Comparison of ENCODE assay signal across 17 mouse cellular contexts in genomic region chr9:78623301-78623747, GRCm38 (mm10). TPM values are rescaled to one million over a fixed set of nuclear protein-coding genes. Genes with fewer than 3 reads are reported as not detected.
DNase-seq lines count a peak whose midpoint lies in the region; ATAC-seq and TF ChIP-seq lines count a peak whose summit lies in the region.
"Had no signal": no experiment of that assay in that cellular context is flagged by ENCODE, and none has a peak within 500 bp of the region (broad histone marks: within the 10 kb centered on the region; RNA-seq: fewer than 3 reads in every experiment).

No protein-coding gene starts in this region.

- H3K36me3 ChIP-seq in CH12.LX (replicated peaks in 1 of 2; ENCODE audit: control insufficient read depth in 1 of 2, insufficient read depth in 1 of 2, low read length in 1 of 2), result no peaks in the 10 kb centered on the region
- no peaks in the 10 kb centered on the region for H3K36me3 ChIP-seq in stomach, embryonic 14.5 days (ENCODE audit: control insufficient read depth, insufficient read depth, low read length)
- H3K36me3 ChIP-seq: heart, embryonic 15.5 days had no signal

- no peak overlapping the region for H3K9ac ChIP-seq in CH12.LX (ENCODE audit: insufficient read depth, low read depth)
- no peak overlapping the region for H3K9ac ChIP-seq in stomach, embryonic 14.5 days (replicated peaks; ENCODE audit: low read depth, low read length)
- H3K9ac ChIP-seq: heart, embryonic 15.5 days; hindbrain, embryonic 14.5 days had no signal

- no peak overlapping the region for H3K4me3 ChIP-seq in CH12.LX (replicated peaks in 1 of 3; ENCODE audit: low read depth in 2 of 3, low read length in 2 of 3, poor library complexity in 1 of 3)
- H3K4me3 ChIP-seq in stomach, embryonic 14.5 days (ENCODE audit: low read depth, low read length), result no peak overlapping the region
- H3K4me3 ChIP-seq: heart, embryonic 15.5 days had no signal

- WGBS in stomach, embryonic 14.5 days, result 67% methylated on average over 10 of the region's 10 CpGs

- in situ Hi-C loops in CH12.LX (cut with MboI; ENCODE audit: low pct_ligation_motif_present, low pct_unique_long_range_greater_than_20kb, low sequenced_read_pairs), result no loop called here

- H3K4me2 ChIP-seq in CH12.LX (ENCODE audit: insufficient read depth, low read depth, poor library complexity, severe bottlenecking), result no peak overlapping the region
- H3K4me2 ChIP-seq in stomach, embryonic 14.5 days (replicated peaks; ENCODE audit: low read depth, low read length), result no peak overlapping the region
- H3K4me2 ChIP-seq: heart, embryonic 15.5 days; hindbrain, embryonic 14.5 days; liver, embryonic 11.5 days had no signal

- 0 out of 2 replicates have a peak, but pooled peaks have one; percentile 33 for TF ChIP-seq EP300 in CH12.LX (IDR thresholded peaks at IDR 0.05; ENCODE audit: low read length)

- TF ChIP-seq POLR2A in CH12.LX (IDR thresholded peaks at IDR 0.05; ENCODE audit: low read depth, low read length), result no peak

- no peaks in the 10 kb centered on the region for H3K9me3 ChIP-seq in CH12.LX (replicated peaks; ENCODE audit: low read length)
- no peaks in the 10 kb centered on the region for H3K9me3 ChIP-seq in stomach, embryonic 14.5 days (ENCODE audit: control insufficient read depth, low read depth, low read length)
- H3K9me3 ChIP-seq: heart, embryonic 15.5 days had no signal

- TF ChIP-seq RAD21 in CH12.LX (IDR thresholded peaks at IDR 0.05; ENCODE audit: low read depth, low read length), result no peak

- H3K79me2 ChIP-seq in CH12.LX (replicated peaks; ENCODE audit: control insufficient read depth, extremely low read depth, insufficient read depth, poor library complexity, severe bottlenecking), result no peaks in the 10 kb centered on the region

- peak; percentile 25 to 32 for DNase-seq in left cerebral cortex, adult 9 months (ENCODE audit: low spot score in 2 of 2)
- DNase-seq in left cerebral cortex, postnatal 4 days, result no peak
- no peak for DNase-seq in CH12.LX (ENCODE audit: extremely low read depth)
- peak; percentile 14 for DNase-seq in adrenal gland, postnatal 14 days
- DNase-seq in layer of hippocampus, postnatal 36 days, result no peak
- no peak for DNase-seq in ovary, postnatal 14 days (ENCODE audit: low spot score)
- DNase-seq in embryo, embryonic 11 days, result no peak
- DNase-seq: cerebellum, adult 11-12 months; gastrocnemius, postnatal 10 days; kidney, adult 18-20 months; lung, postnatal 36 days; thymus, postnatal 4 days had no signal

- no peak for TF ChIP-seq CTCF in CH12.LX (conservative IDR thresholded peaks at IDR 0.05 in 1 of 2, IDR thresholded peaks at IDR 0.05 in 1 of 2; ENCODE audit: low read depth in 2 of 2, low read length in 2 of 2)

- dilution Hi-C loops in CH12.LX (cut with MboI; ENCODE audit: extremely low pct_ligation_motif_present, extremely low pct_unique_long_range_greater_than_20kb, low sequenced_read_pairs), result no loop called here

- H3K4me1 ChIP-seq in CH12.LX (ENCODE audit: control insufficient read depth in 1 of 2, insufficient read depth in 2 of 2), result peaks cover 6 to 8% of the 10 kb centered on the region in 2 experiments
- no peaks in the 10 kb centered on the region for H3K4me1 ChIP-seq in stomach, embryonic 14.5 days (ENCODE audit: control insufficient read depth, insufficient read depth, low read length)
- H3K4me1 ChIP-seq: heart, embryonic 15.5 days had no signal

- no peaks in the 10 kb centered on the region for H3K27me3 ChIP-seq in CH12.LX (replicated peaks)
- H3K27me3 ChIP-seq in stomach, embryonic 14.5 days (ENCODE audit: control insufficient read depth, insufficient read depth, low read length), result no peaks in the 10 kb centered on the region
- H3K27me3 ChIP-seq: heart, embryonic 15.5 days had no signal

- intact Hi-C loops in left cerebral cortex, postnatal 4 days (cut with DNase I), result no loop called here

- H3K27ac ChIP-seq in CH12.LX (ENCODE audit: insufficient read depth, low read depth), result no peak overlapping the region
- no peak overlapping the region for H3K27ac ChIP-seq in stomach, embryonic 14.5 days (ENCODE audit: low read length)
- H3K27ac ChIP-seq: heart, embryonic 15.5 days; hindbrain, embryonic 14.5 days had no signal

- 0 out of 2 replicates have a peak, but pooled peaks have one; percentile 37 for ATAC-seq in stomach, embryonic 14.5 days (ENCODE audit: insufficient number of reproducible peaks, insufficient read depth, low FRiP score, low read depth)
- ATAC-seq: activated CD4-positive, CD25-positive, alpha-beta regulatory T cell, adult 4 months had no signal

TF ChIP-seq in CH12.LX, 34 proteins besides CTCF, POLR2A, EP300 and RAD21:
- 0 out of 2 replicates have a peak, but pooled peaks have one; percentile 16 for TF ChIP-seq JUND (conservative IDR thresholded peaks at IDR 0.05; ENCODE audit: low read depth, low read length)
- TF ChIP-seq SIN3A (IDR thresholded peaks at IDR 0.05; ENCODE audit: low read length), result no peak
- TF ChIP-seq MAZ (IDR thresholded peaks at IDR 0.05; ENCODE audit: low read depth, low read length), result no peak
- peak; percentile 62 for TF ChIP-seq BHLHE40 (IDR thresholded peaks at IDR 0.05; ENCODE audit: low read depth, low read length)
TF ChIP-seq in CH12.LX: peak in this region for 2.

RNA-seq across cellular contexts. Expression of gene Cd109, which starts 8.0 kb away (rescaled TPM):
- total RNA-seq in left cerebral cortex, postnatal 4 days (2021), result 1 to 10 TPM; 1.4 to 1.8 TPM
- total RNA-seq in CH12.LX (2012; rRNA removed) (0.13 and 0.21 TPM in 2 replicates), CH12.LX (2014; rRNA removed) (0.52 and 0.62 TPM in 2 replicates)
- 0.65 and 0.73 TPM in 2 replicates for polyA plus RNA-seq in CH12.LX (2012; ENCODE audit: insufficient read length, low read depth)
- 2.2 and 3.5 TPM in 2 replicates for total RNA-seq in adrenal gland, postnatal 14 days (2021)
- 11.7 and 14.6 TPM in 2 replicates for polyA plus RNA-seq in stomach, embryonic 14.5 days (2014; fragmentation: Nextera tagmentation; extraction: Ambion mirVana)
- 1 to 10 TPM; 2.9 to 3.2 TPM for total RNA-seq in layer of hippocampus, postnatal 36 days (2021)

RNA-seq across cellular contexts. Expression of gene Slc17a5, which starts 35.5 kb away (rescaled TPM):
- total RNA-seq in left cerebral cortex, postnatal 4 days (2021), result 10 to 100 TPM; 11.8 to 13.3 TPM
- 6.7 and 7.6 TPM in 2 replicates for total RNA-seq in CH12.LX (2012; rRNA removed)
- 4.9 and 5.7 TPM in 2 replicates for total RNA-seq in CH12.LX (2014; rRNA removed)
- polyA plus RNA-seq in CH12.LX (2012; ENCODE audit: insufficient read length, low read depth), result 7.0 and 7.6 TPM in 2 replicates
- 11.5 and 12.1 TPM in 2 replicates for total RNA-seq in adrenal gland, postnatal 14 days (2021)
- 15.3 and 16.9 TPM in 2 replicates for polyA plus RNA-seq in stomach, embryonic 14.5 days (2014; fragmentation: Nextera tagmentation; extraction: Ambion mirVana)
- total RNA-seq in layer of hippocampus, postnatal 36 days (2021), result 10 to 100 TPM; 21.1 to 21.7 TPM

Comparison
In these comparisons a context has a peak if more than half of its experiments do, and no peak if none do; other contexts are left out.
1. DNase-seq: peak in left cerebral cortex, adult 9 months (2 of 2) and adrenal gland, postnatal 14 days (single experiment); none in left cerebral cortex, postnatal 4 days (single experiment), CH12.LX (single experiment), layer of hippocampus, postnatal 36 days (0 of 2), ovary, postnatal 14 days (single experiment) and embryo, embryonic 11 days (single experiment).